Mouse (Mus musculus) left cerebral cortex, adult 9 months (tissue): ENCODE data around the gene Gm20441.
"Not testable (repeated sequence)": the region's sequence is repeated elsewhere in the genome, so short reads cannot be mapped to it uniquely, and the experiment has no call there.

ENCODE experiments used
- DNase-seq, 2 experiments: peaks; one replicate each; pipeline ENCODE4 v3.0.0; 2022; ENCODE audit warnings: low spot score in 2 of 2

Gene Gm20441

DNA sequence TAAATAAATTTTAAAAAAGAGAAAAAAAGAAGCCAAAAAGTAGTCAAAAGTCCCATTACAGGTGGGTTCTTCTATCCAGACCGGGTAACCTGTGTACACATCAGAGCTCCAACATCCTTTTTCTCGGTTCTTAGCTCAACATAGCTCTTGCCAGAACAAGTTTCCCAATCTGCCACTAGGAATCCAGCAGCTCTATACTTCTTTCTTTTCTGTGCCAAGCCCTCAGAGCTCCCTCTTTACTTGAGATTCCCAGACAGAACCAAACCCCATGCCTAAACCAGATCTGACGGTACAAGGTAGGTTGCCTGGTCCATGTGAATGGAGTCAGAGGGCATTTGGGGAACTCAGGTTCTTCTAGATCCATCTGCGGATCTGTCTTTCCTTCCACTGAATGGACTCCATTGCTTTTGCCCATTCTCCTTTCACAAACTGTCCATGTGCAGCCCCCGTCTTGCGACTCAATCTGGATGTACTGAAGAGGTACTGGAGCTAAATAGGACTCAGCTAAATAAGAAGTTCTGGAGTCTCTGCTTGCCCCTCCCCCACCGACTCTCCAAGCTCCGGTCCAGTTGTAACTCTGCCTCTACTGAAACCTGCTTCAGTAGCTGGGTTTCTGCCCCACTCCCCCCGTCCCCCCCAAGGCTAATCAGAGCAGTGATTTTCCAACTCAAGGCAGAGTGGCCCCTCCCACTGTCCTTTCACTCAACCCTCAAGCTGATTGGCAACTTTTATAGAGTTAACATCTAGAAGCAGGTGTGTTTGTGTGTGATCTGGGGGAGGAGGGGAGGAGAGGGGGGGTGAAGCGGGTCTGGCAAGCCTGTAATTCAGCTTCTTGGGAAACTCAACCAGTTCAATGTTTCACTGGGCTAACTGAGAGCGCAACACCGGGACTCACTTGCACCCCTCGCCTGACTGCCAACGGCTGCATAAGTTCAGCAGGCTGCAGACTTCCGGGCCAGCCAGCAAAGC, 1.3 kb downstream of the Gm20441 start:
- DNase-seq = no peak

DNA sequence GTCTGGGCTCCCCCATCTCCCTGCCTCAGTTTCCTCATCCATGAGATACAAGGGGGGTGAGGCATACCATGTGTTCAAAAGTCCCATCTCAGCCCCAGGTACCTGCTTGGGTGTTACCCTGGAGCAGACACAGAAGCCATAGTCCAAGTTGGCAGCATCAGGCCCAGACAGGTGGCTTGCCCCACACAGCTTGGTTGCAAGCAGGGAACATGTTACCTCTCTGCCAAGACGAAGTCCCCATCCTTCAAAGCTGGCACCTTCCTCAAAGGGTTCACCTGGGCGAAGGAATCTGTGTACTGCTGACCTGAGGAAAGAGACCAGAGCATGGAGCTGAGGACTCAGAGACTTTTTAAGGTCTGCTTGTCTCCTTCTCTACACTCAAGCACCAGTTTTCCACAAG, 2.9 kb downstream of the Gm20441 start:
- no peak for DNase-seq

DNA sequence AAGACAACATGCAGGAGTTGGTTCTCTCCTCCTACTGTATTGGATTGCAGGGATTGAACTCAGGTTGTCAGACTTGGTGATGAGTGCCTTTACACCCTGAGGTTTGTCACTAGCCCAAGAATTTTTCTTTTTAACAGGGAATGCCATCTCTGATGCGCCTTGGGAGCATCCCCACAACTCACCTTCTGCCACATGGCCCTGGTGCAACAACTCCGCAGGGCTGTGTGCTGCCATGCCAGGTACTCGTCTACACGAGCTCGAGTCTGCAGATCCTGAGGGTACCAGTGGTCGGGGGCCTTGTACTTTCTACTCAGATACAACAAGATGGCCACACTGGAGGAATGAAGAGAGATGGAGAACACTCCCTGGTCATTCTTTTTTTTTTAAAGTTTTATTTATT, 4.2 kb downstream of the Gm20441 start:
- no peak for DNase-seq

GRCm38 (mm10) chr10:75774587-75774986, 6.2 kb downstream of the Gm20441 start:
- no peak for DNase-seq

DNA sequence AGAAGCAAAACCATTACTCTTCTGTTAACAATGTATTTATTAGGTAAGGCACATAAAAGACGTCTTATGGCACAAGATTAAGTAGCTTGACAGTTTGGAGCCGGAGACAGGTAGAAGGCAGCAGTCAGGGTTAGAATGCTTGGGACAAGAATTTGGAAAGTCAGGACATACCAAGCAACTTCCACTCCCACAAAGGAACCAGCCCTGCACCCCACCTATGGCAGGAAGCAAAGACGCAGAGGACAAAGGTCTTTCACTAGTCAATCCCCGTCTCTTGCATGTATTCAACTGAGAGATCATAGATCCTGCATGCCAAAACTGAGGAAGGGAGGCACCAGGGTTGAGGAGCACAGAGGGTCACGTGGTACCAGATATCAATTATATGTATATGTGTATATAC, 6.7 kb downstream of the Gm20441 start:
- no peak for DNase-seq

DNA sequence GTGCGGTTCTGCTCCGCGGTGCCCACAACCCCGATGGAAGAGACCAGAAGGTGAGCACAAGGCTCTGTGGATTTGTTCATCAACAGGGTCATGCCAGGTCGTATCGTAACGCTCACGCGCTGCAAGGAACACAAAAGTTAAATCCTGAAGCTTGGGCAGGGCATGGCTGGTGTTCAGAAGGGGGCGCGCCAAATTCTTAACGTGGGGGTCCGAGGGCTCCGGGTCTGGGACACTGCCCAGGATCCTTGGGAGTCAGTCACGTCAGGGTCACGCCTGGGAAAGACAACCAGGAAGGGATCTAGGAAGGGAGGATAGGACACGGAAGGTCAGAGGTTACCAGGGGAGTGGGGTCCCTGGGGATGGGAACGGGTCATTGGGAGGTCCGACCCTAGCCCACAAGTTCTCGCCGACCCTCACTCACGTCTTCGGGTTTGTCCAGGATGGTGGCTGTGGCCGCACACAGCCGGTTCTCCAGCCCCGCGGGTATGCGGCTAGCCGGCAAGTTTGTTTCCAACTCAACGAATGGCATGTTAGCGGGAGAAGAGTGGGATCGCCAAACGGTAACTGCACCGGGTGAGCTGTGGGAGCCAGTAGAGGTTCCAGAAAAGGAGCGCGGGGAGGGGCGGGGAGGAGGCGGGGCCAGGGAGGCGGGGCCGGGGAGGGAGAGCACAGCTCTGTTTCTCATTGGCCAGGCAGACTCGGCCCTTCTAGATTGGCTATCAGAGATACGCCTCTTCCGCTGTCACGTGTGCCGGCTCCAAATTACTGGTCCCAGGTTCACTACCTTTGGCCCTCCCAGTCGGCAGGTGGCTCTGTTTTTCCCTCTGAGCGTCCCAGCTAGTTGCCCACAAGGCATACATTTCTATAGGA, 7.7 kb downstream of the Gm20441 start, which contains the start of gene Ddt:
TSS of gene Ddt (minus strand) at position 620 of the 870 bp plus-strand sequence.
- peak; percentile 76 to 89 for DNase-seq

GRCm38 (mm10) chr10:75767756-75768155, 13.0 kb downstream of the Gm20441 start:
- DNase-seq = not testable (repeated sequence)

DNA sequence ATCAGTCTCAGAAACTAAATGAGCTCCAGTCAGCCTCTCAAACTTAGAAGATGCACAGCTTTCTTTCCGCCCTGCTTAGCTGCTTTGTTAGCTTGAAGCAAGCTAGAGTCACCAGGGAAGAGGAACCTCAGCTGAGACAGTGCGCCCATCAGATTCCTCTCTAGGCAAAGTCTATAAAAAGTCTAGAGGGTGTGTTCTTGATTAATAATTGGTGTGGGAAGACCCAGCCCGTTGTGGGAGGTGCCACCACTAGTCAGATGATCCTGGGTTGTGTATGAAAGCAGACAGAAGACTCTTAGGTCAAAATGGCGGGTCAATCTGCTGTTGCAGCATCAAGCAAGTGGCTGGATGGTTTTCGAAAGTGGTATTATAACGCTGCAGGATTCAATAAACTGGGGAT, 13.9 kb downstream of the Gm20441 start:
- no peak for DNase-seq

GRCm38 (mm10) chr10:75764519-75765473, 16.0 kb downstream of the Gm20441 start:
- DNase-seq = peak in 1 of 2 experiments; percentile 62

GRCm38 (mm10) chr10:75763682-75764518, 16.9 kb downstream of the Gm20441 start, which contains the start of gene Cabin1:
Cabin1 (minus strand) TSS chr10:75764341.
- peak; percentile 95 to 98 for DNase-seq

DNA sequence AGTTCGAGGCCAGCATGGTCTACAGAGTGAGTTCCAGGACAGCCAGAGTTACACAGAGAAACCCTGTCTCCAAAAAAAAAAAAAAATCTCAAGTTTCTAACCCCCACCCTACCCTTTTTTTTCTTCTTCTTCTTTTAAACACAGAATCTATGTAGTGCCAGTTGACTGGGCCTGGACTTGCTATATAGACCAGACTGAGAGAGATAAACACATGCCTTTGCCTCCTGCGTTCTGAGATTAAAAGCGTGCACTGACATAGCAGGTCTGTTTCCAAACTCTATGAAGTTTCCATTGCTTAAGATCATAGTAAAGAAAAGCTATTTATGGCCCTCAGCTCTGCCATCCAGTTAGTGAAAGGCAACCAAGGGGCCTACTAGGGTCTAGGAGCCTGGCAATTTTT, 18.3 kb downstream of the Gm20441 start:
- DNase-seq = no peak

DNA sequence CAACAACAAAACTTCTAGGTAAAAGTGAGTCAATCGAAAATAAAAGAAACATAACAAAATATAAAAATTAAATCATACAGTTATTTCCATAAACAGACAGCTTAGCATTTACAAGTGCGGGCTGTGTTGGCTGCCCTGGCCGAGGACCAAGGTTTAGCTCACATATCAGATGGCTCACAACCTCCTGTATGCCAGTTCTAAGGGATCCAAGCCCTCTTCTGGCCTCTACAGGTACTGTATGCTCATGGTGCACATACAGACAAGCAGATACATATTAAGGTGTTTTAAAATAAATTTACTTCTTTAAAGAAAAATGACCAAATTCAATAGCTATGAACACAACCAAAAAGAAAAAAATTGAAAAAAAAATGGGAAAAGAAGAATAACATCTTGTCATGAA, 20.4 kb downstream of the Gm20441 start:
- no peak for DNase-seq

DNA sequence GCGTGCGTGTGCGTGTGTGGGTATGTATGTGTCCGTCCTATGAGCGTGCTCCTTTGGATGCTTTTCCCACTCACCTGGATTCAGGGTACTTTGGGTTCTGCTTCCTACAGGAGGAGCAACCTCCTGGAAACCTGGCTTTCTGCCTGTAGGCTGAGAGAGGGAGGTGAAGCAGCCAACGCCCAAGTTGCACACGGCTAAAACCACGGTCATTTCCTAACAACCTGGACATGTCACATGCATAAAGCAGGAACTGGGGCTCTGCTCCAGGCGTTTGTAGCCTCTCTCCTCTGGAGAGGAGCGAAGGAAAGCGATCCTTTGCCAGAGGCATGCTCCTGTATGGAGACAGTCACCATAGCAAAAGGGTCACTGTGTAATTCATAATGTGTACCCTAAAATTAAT, 24.0 kb downstream of the Gm20441 start:
- DNase-seq = no peak

DNA sequence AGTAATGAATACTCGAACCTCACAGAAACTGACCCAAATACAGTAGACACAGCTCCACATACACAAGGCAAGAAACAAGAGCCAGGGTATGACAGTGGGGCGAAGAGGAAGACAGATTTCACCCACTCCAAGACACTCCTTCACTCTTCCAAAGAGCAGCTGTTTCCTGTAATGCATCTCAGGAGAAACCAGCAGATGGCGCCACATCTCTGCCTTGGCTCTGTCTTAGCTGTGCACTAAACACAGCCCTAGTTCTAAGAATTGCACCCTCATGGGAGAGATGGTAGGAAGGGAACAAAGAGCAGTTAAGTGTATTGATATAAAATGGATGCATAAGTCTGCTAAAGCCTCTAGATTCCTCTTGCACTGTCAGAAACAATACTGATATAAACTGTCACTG, 36.7 kb downstream of the Gm20441 start:
- peak in 1 of 2 experiments; percentile 91 for DNase-seq

- peak; percentile 69 to 89 for DNase-seq
Observed at GRCm38 (mm10) chr10:75743369-75743768, 37.4 kb downstream of the Gm20441 start.

DNA sequence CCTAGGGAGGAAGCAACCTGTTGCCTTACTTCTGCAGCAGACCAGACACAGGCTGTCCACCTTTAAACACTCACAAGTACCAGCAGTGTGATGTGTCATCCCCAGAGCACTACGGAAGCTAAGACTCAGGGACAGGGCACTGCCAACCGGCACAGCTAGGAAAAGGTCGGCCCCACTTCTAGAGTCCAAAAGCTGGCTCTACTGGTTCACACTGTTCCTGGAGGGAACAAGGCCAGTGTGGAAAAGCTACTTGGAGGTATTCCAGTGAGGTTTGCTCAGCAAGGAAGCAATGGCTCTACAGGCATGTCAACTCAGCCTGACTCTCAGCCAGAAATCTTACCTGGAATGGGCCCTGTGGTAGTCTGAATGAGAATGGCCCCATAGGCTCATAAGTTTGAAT, 39.9 kb downstream of the Gm20441 start:
- no peak for DNase-seq

DNA sequence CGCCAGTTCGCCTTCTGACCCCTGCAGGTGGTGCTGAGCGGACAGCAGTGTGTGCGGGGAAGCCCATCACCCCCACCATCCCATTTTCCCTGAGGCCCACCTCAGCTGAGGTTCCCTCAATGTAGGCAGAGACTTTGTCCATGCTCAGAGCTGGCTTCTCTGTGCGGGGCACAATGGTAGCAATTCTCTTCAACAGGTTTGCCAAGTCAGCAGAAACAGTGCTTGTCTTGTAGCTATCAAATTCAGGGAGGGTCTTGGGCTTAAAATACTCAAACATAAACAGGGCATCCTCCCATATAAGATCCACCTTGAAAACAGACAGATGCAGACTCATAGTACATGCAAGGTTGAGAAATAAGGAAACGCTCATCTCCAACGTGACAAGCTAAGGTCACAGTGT, 55.3 kb downstream of the Gm20441 start:
- no peak for DNase-seq
